Mouse (Mus musculus): ENCODE results near the gene Gm26938. TPM values are rescaled to one million over a fixed set of nuclear protein-coding genes. Genes with fewer than 3 reads are reported as not detected.

The Gm26938 gene
- total and polyA plus RNA-seq, 3 experiments, result not detected

GRCm38 (mm10) chr5:139775216-139775926, 50.8 kb downstream of the Gm26938 start, which contains the start of gene Ints1:
Gene Ints1 (minus strand): TSS chr5:139775674.
- TF ChIP-seq POLR2AphosphoS5 (IDR thresholded peaks at IDR 0.05; ENCODE audit: insufficient replicate concordance, low read depth, low read length), result no peak
- no peak for TF ChIP-seq GATA2 (IDR thresholded peaks at IDR 0.05; ENCODE audit: borderline replicate concordance, low read depth, low read length)
- TF ChIP-seq CTCF (IDR thresholded peaks at IDR 0.05; ENCODE audit: low read depth, low read length), result peak; percentile 92
- ATAC-seq (ENCODE audit: extremely low read depth, insufficient number of reproducible peaks, low FRiP score, poor library complexity, severe bottlenecking), result peak; percentile 88
- peak; percentile 91 for DNase-seq (ENCODE audit: low spot score)
- Histone ChIP-seq H3K9me3 (replicated peaks) (no peaks in the 10 kb centered on the region), H3K36me3 (replicated peaks) (peaks cover 39% of the 10 kb centered on the region), H3K4me1 (ENCODE audit: insufficient read depth, low read depth, low read length) (peaks cover 27% of the 10 kb centered on the region), H3K4me3 (ENCODE audit: low read depth, low read length) (peak within 1 kb of the TSS; percentile 85), H3K27me3 (ENCODE audit: insufficient read depth, low read length) (peaks cover 7% of the 10 kb centered on the region; the same call in 1 of the 2 replicates)

- Histone ChIP-seq H3K4me3 (ENCODE audit: low read depth, low read length) (no peak overlapping the region), H3K4me1 (ENCODE audit: insufficient read depth, low read depth, low read length) (peaks cover under 1% of the 10 kb centered on the region), H3K27me3 (ENCODE audit: insufficient read depth, low read length) (no peaks in the 10 kb centered on the region), H3K36me3 (replicated peaks) (peaks cover 99% of the 10 kb centered on the region), H3K9me3 (replicated peaks) (no peaks in the 10 kb centered on the region)
- TF ChIP-seq GATA1 (IDR thresholded peaks at IDR 0.05; ENCODE audit: borderline replicate concordance, low read length) (no peak), GATA2 (IDR thresholded peaks at IDR 0.05; ENCODE audit: borderline replicate concordance, low read depth, low read length) (no peak), POLR2AphosphoS5 (IDR thresholded peaks at IDR 0.05; ENCODE audit: insufficient replicate concordance, low read depth, low read length) (no peak), CTCF (IDR thresholded peaks at IDR 0.05; ENCODE audit: low read depth, low read length) (no peak), TAL1 (conservative IDR thresholded peaks at IDR 0.05; ENCODE audit: low read depth, low read length) (no peak)
- no peak for ATAC-seq (ENCODE audit: extremely low read depth, insufficient number of reproducible peaks, low FRiP score, poor library complexity, severe bottlenecking)
- DNase-seq (ENCODE audit: low spot score), result no peak
Measured at GRCm38 (mm10) chr5:139768216-139768615, 58.0 kb downstream of the Gm26938 start.

- H3K9me3 ChIP-seq (replicated peaks), result no peaks in the 10 kb centered on the region
- DNase-seq (ENCODE audit: low spot score), result peak; percentile 60
- ATAC-seq (ENCODE audit: extremely low read depth, insufficient number of reproducible peaks, low FRiP score, poor library complexity, severe bottlenecking), result peak; percentile 22; the same call in 1 of the 2 replicates
- H3K4me3 ChIP-seq (ENCODE audit: low read depth, low read length), result no peak overlapping the region
- no peaks in the 10 kb centered on the region for H3K27me3 ChIP-seq (ENCODE audit: insufficient read depth, low read length)
- TF ChIP-seq TAL1 (conservative IDR thresholded peaks at IDR 0.05; ENCODE audit: low read depth, low read length), result no peak
- no peak for TF ChIP-seq POLR2AphosphoS5 (IDR thresholded peaks at IDR 0.05; ENCODE audit: insufficient replicate concordance, low read depth, low read length)
- peak; percentile 91 for TF ChIP-seq CTCF (IDR thresholded peaks at IDR 0.05; ENCODE audit: low read depth, low read length)
- no peak for TF ChIP-seq GATA2 (IDR thresholded peaks at IDR 0.05; ENCODE audit: borderline replicate concordance, low read depth, low read length)
- no peak for TF ChIP-seq GATA1 (IDR thresholded peaks at IDR 0.05; ENCODE audit: borderline replicate concordance, low read length)
- peaks cover 100% of the 10 kb centered on the region for H3K36me3 ChIP-seq (replicated peaks)
- no peaks in the 10 kb centered on the region; the same call in 1 of the 2 replicates for H3K4me1 ChIP-seq (ENCODE audit: insufficient read depth, low read depth, low read length)
Measured at GRCm38 (mm10) chr5:139764296-139764695, 61.9 kb downstream of the Gm26938 start.

GRCm38 (mm10) chr5:139758096-139758495, 68.1 kb downstream of the Gm26938 start:
- peaks cover 8% of the 10 kb centered on the region; the same call in 1 of the 2 replicates for H3K4me1 ChIP-seq (ENCODE audit: insufficient read depth, low read depth, low read length)
- ATAC-seq (ENCODE audit: extremely low read depth, insufficient number of reproducible peaks, low FRiP score, poor library complexity, severe bottlenecking) (no peak), DNase-seq (ENCODE audit: low spot score) (no peak)
- H3K9me3 ChIP-seq (replicated peaks), result no peaks in the 10 kb centered on the region
- TF ChIP-seq TAL1 (conservative IDR thresholded peaks at IDR 0.05; ENCODE audit: low read depth, low read length) (no peak), GATA1 (IDR thresholded peaks at IDR 0.05; ENCODE audit: borderline replicate concordance, low read length) (no peak), POLR2AphosphoS5 (IDR thresholded peaks at IDR 0.05; ENCODE audit: insufficient replicate concordance, low read depth, low read length) (no peak), CTCF (IDR thresholded peaks at IDR 0.05; ENCODE audit: low read depth, low read length) (no peak), GATA2 (IDR thresholded peaks at IDR 0.05; ENCODE audit: borderline replicate concordance, low read depth, low read length) (no peak)
- no peak overlapping the region for H3K4me3 ChIP-seq (ENCODE audit: low read depth, low read length)
- peaks cover 100% of the 10 kb centered on the region for H3K36me3 ChIP-seq (replicated peaks)
- H3K27me3 ChIP-seq (ENCODE audit: insufficient read depth, low read length), result no peaks in the 10 kb centered on the region

Other genes starting within 250 kb of the Gm26938 start
- 12.8 and 21.7 TPM in 2 replicates for gene Micall2, start 90.1 kb downstream of the Gm26938 start, total RNA-seq (2014; fragmentation: Nextera tagmentation)
- gene Micall2, start 90.1 kb downstream of the Gm26938 start, total RNA-seq (2017), result 8.0 and 8.5 TPM in 2 replicates
- 22.4 and 26.3 TPM in 2 replicates for gene Micall2, start 90.1 kb downstream of the Gm26938 start, polyA plus RNA-seq (2012)
- gene Ints1, start 50.7 kb downstream of the Gm26938 start, total RNA-seq (2014; fragmentation: Nextera tagmentation), result 67.6 and 84.0 TPM in 2 replicates
- 22.1 and 25.2 TPM in 2 replicates for gene Ints1, start 50.7 kb downstream of the Gm26938 start, total RNA-seq (2017)
- 108 and 115 TPM in 2 replicates for gene Ints1, start 50.7 kb downstream of the Gm26938 start, polyA plus RNA-seq (2012)
- 6.6 and 14.6 TPM in 2 replicates for gene Mafk, start 34.9 kb downstream of the Gm26938 start, total RNA-seq (2014; fragmentation: Nextera tagmentation)
- gene Mafk, start 34.9 kb downstream of the Gm26938 start, total RNA-seq (2017), result 24.9 and 30.9 TPM in 2 replicates
- gene Mafk, start 34.9 kb downstream of the Gm26938 start, polyA plus RNA-seq (2012), result 34.5 and 39.6 TPM in 2 replicates
- 2.4 and 3.4 TPM in 2 replicates for gene Tmem184a, start 6.5 kb downstream of the Gm26938 start, total RNA-seq (2014; fragmentation: Nextera tagmentation)
- 1.0 and 1.3 TPM in 2 replicates for gene Tmem184a, start 6.5 kb downstream of the Gm26938 start, total RNA-seq (2017)
- 4.2 and 5.7 TPM in 2 replicates for gene Tmem184a, start 6.5 kb downstream of the Gm26938 start, polyA plus RNA-seq (2012)
- 14.0 and 17.5 TPM in 2 replicates for gene Psmg3, start 478 bp upstream of the Gm26938 start, total RNA-seq (2014; fragmentation: Nextera tagmentation)
- gene Psmg3, start 478 bp upstream of the Gm26938 start, total RNA-seq (2017), result 29.3 and 34.7 TPM in 2 replicates
- 50.3 and 52.7 TPM in 2 replicates for gene Psmg3, start 478 bp upstream of the Gm26938 start, polyA plus RNA-seq (2012)
- not detected in 2 replicates for gene Elfn1, start 81.5 kb upstream of the Gm26938 start, total RNA-seq (2014; fragmentation: Nextera tagmentation)
- gene Elfn1, start 81.5 kb upstream of the Gm26938 start, total RNA-seq (2017), result 0.05 and 0.06 TPM in 2 replicates
- 0.02 TPM in 1 of 2 replicates, not detected in the other for gene Elfn1, start 81.5 kb upstream of the Gm26938 start, polyA plus RNA-seq (2012)